Mouse (Mus musculus) C2C12 (cell line): ENCODE data around the gene Adgrb3. TPM values are rescaled to one million over a fixed set of nuclear protein-coding genes. Genes with fewer than 3 reads are reported as not detected.

Source experiments
- H3K27me3 ChIP-seq: one replicate; pipeline ENCODE4 v1.6.1; 2011; ENCODE audit not compliant: control insufficient read depth, insufficient read depth, insufficient read length
- H3K36me3 ChIP-seq: one replicate; pipeline ENCODE4 v1.6.1; 2011; ENCODE audit not compliant: control insufficient read depth, insufficient read depth
- H3K4me3 ChIP-seq: one replicate; pipeline ENCODE4 v1.5.1; 2011; ENCODE audit warnings: mild to moderate bottlenecking, control low read depth; ENCODE audit not compliant: poor library complexity, insufficient read depth, severe bottlenecking
- H3K79me2 ChIP-seq: one replicate; pipeline ENCODE4 v1.6.1; 2011; ENCODE audit not compliant: control insufficient read depth, insufficient read depth
- H3K79me3 ChIP-seq: one replicate; pipeline ENCODE4 v1.6.1; 2011; ENCODE audit warnings: low read depth, control low read depth
- H3ac ChIP-seq: one replicate; pipeline ENCODE3; 2011; ENCODE audit warnings: low read depth; ENCODE audit not compliant: control insufficient read depth, insufficient read length
- CEBPB ChIP-seq: IDR thresholded peaks from one replicate; pipeline ENCODE4 v1.6.1; 2011; ENCODE audit warnings: low read depth, mild to moderate bottlenecking, control low read depth, moderate library complexity
- CTCF ChIP-seq: IDR thresholded peaks from one replicate; pipeline ENCODE4 v1.5.1; 2011; ENCODE audit not compliant: control insufficient read depth, insufficient read depth, insufficient read length
- FOSL1 ChIP-seq: IDR thresholded peaks from one replicate; pipeline ENCODE4 v1.8.0; 2011; ENCODE audit warnings: mild to moderate bottlenecking, low read length; ENCODE audit not compliant: poor library complexity, insufficient read depth, severe bottlenecking
- MAX ChIP-seq: IDR thresholded peaks from one replicate; pipeline ENCODE4 v1.6.1; 2011; ENCODE audit warnings: mild to moderate bottlenecking, control low read depth
- MYOD1 ChIP-seq: IDR thresholded peaks from one replicate; pipeline ENCODE4 v1.6.1; 2011; ENCODE audit warnings: low read depth; ENCODE audit not compliant: control insufficient read depth, insufficient read length
- MYOG ChIP-seq: IDR thresholded peaks from one replicate; pipeline ENCODE4 v1.6.1; 2011; ENCODE audit not compliant: control insufficient read depth, insufficient read length; ENCODE audit errors: extremely low read depth
- USF1 ChIP-seq: IDR thresholded peaks from one replicate; pipeline ENCODE4 v1.6.1; 2011; ENCODE audit warnings: low read depth, mild to moderate bottlenecking, control low read depth, moderate library complexity
- polyA plus RNA-seq: library from polyadenylated mRNA; unstranded; fragments of >200 nt; fragmentation: generic; extraction: Trizol; gene quantifications from one replicate; pipeline ENCODE4 v1.2.1, GENCODE M21; 2012; ENCODE audit warnings: missing spikeins

Gene Adgrb3
- polyA plus RNA-seq, 1 experiment, result not detected

DNA sequence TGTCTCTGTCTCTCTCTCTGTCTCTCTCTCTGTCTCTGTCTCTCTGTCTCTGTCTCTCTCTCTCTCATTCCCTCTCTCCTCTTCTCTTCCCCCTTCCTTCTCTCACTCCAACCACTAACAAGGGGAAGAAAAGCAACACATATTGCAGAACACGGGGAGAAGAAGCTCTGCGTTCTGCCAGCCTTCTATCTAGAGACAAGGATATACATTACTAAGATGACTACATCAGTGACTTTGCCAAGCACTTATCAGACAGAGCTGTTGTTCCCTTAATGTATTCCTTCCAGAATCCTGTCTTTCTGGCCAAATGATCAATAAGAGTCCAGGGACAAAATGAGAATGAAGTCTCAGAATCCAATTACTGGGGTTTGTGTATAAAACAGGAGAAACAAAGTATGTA, 123.2 kb downstream of the Adgrb3 start:
- no peak overlapping the region for H3ac ChIP-seq
- H3K36me3 ChIP-seq, result no peaks in the 10 kb centered on the region
- H3K4me3 ChIP-seq, result no peak overlapping the region
- TF ChIP-seq CEBPB, result no peak
- no peak for TF ChIP-seq CTCF
- TF ChIP-seq MYOG, result no peak
- TF ChIP-seq MYOD1, result no peak
- TF ChIP-seq FOSL1, result no peak
- TF ChIP-seq MAX, result no peak
- TF ChIP-seq USF1, result no peak
- no peaks in the 10 kb centered on the region for H3K79me3 ChIP-seq
- H3K79me2 ChIP-seq, result no peaks in the 10 kb centered on the region
- H3K27me3 ChIP-seq, result no peaks in the 10 kb centered on the region

- Histone ChIP-seq H3K79me3 (no peaks in the 10 kb centered on the region), H3K27me3 (no peaks in the 10 kb centered on the region), H3ac (no peak overlapping the region), H3K4me3 (no peak overlapping the region), H3K79me2 (no peaks in the 10 kb centered on the region), H3K36me3 (no peaks in the 10 kb centered on the region)
- no peak for TF ChIP-seq USF1
- TF ChIP-seq MYOG, result no peak
- TF ChIP-seq CTCF, result no peak
- TF ChIP-seq FOSL1, result no peak
- TF ChIP-seq MYOD1, result no peak
- TF ChIP-seq MAX, result no peak
- no peak for TF ChIP-seq CEBPB
Measured at GRCm38 (mm10) chr1:25698702-25699250, 130.7 kb downstream of the Adgrb3 start.

DNA sequence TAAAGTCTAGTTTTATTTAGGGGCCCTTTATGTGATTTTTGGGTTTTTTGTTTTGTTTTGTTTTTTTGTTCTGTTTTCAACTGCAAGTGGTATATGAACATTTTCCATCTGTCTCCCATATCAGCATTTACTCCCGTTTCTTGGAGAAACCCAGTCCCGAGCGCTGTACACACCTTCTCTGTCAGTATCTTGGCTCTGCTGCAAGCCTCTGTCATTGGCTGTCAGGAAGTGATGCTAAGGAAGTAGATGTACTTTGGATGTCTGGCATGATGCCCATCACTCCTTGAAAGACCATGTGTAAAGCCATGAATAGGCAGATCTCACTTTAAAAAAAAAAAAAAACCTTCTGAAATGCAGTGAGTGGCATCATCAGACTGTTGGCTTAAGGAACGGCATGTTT, 132.3 kb downstream of the Adgrb3 start:
- TF ChIP-seq CEBPB (no peak), MYOG (no peak)

GRCm38 (mm10) chr1:25696771-25697170, 132.7 kb downstream of the Adgrb3 start:
- H3K36me3 ChIP-seq, result no peaks in the 10 kb centered on the region
- no peaks in the 10 kb centered on the region for H3K79me3 ChIP-seq
- no peaks in the 10 kb centered on the region for H3K27me3 ChIP-seq
- H3K79me2 ChIP-seq, result no peaks in the 10 kb centered on the region
- H3K4me3 ChIP-seq, result no peak overlapping the region
- H3ac ChIP-seq, result no peak overlapping the region
- TF ChIP-seq CEBPB, result no peak
- no peak for TF ChIP-seq CTCF
- TF ChIP-seq USF1, result no peak

More for the DNA sequence above, 132.3 kb downstream of the Adgrb3 start:
- Histone ChIP-seq H3ac (no peak overlapping the region), H3K36me3 (no peaks in the 10 kb centered on the region), H3K27me3 (no peaks in the 10 kb centered on the region), H3K79me3 (no peaks in the 10 kb centered on the region), H3K79me2 (no peaks in the 10 kb centered on the region), H3K4me3 (no peak overlapping the region)

GRCm38 (mm10) chr1:25682118-25682517, 147.4 kb downstream of the Adgrb3 start:
- H3K27me3 ChIP-seq, result no peaks in the 10 kb centered on the region
- TF ChIP-seq USF1 (no peak), FOSL1 (no peak), MAX (no peak), MYOD1 (no peak), CEBPB (no peak), MYOG (no peak)
- H3K79me3 ChIP-seq, result no peaks in the 10 kb centered on the region
- H3ac ChIP-seq, result no peak overlapping the region
- no peaks in the 10 kb centered on the region for H3K36me3 ChIP-seq
- H3K79me2 ChIP-seq, result no peaks in the 10 kb centered on the region
- no peak overlapping the region for H3K4me3 ChIP-seq

GRCm38 (mm10) chr1:25679656-25680055, 149.9 kb downstream of the Adgrb3 start:
- Histone ChIP-seq H3ac (no peak overlapping the region), H3K36me3 (no peaks in the 10 kb centered on the region), H3K79me2 (no peaks in the 10 kb centered on the region), H3K4me3 (no peak overlapping the region), H3K27me3 (no peaks in the 10 kb centered on the region), H3K79me3 (no peaks in the 10 kb centered on the region)
- TF ChIP-seq FOSL1, result no peak
- TF ChIP-seq USF1, result no peak
- no peak for TF ChIP-seq CEBPB
- no peak for TF ChIP-seq MYOD1
- no peak for TF ChIP-seq CTCF
- no peak for TF ChIP-seq MYOG
- no peak for TF ChIP-seq MAX

DNA sequence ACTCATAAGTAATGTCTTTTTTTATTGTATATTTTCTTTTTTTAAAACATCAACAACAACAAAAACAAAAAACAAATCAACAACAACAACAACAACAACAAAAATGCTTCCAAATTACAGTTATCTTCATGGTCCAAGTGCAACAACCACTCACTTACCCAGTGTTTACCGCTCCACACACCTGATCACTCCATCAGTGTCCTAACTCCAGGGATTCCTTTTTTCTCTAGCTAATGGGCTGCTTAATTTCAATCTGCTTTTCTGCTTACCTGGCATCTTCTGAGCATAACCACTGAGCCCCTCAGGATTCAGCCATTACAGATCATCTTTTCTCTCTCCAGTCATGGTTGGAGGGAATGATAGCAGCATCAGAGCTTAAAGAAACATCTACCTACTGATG, 176.8 kb downstream of the Adgrb3 start:
- no peak overlapping the region for H3K4me3 ChIP-seq
- no peaks in the 10 kb centered on the region for H3K79me2 ChIP-seq
- H3K79me3 ChIP-seq, result no peaks in the 10 kb centered on the region
- no peak for TF ChIP-seq CEBPB
- no peak for TF ChIP-seq MAX
- TF ChIP-seq MYOD1, result no peak
- TF ChIP-seq USF1, result no peak
- no peaks in the 10 kb centered on the region for H3K27me3 ChIP-seq
- no peaks in the 10 kb centered on the region for H3K36me3 ChIP-seq
- no peak overlapping the region for H3ac ChIP-seq
